Mouse (Mus musculus) limb, embryonic 13.5 days (tissue): ENCODE data around the gene Gxylt2. TPM values are rescaled to one million over a fixed set of nuclear protein-coding genes. Genes with fewer than 3 reads are reported as not detected.

Experiments
- ATAC-seq: fragments of 200-750 bp; cut with Nextera tagmentation; 2 replicates; pipeline ENCODE4 v1.8.0; 2017; ENCODE audit warnings: low read depth, moderate number of reproducible peaks, moderate TSS enrichment; ENCODE audit not compliant: low FRiP score
- H3K27ac ChIP-seq: fragments of 300-500 bp; sonication (generic); 2 replicates; pipeline ENCODE4 v1.5.1; 2015; ENCODE audit warnings: inconsistent platforms, mild to moderate bottlenecking, moderate library complexity
- H3K27me3 ChIP-seq: fragments of 300-500 bp; sonication (generic); 2 replicates; pipeline ENCODE4 v1.6.1; 2015; ENCODE audit warnings: mild to moderate bottlenecking, inconsistent platforms
- H3K36me3 ChIP-seq: fragments of 300-500 bp; sonication (generic); 2 replicates; pipeline ENCODE4 v1.6.1; 2015; ENCODE audit warnings: inconsistent platforms, mild to moderate bottlenecking, moderate library complexity
- H3K4me1 ChIP-seq: fragments of 300-500 bp; sonication (generic); 2 replicates; pipeline ENCODE4 v1.6.1; 2015; ENCODE audit warnings: inconsistent platforms
- H3K4me2 ChIP-seq: fragments of 300-500 bp; sonication (generic); replicated peaks from 2 replicates; pipeline ENCODE4 v1.6.1; 2015; ENCODE audit warnings: inconsistent platforms, mild to moderate bottlenecking, moderate library complexity
- H3K4me3 ChIP-seq: fragments of 300-500 bp; sonication (generic); 2 replicates; pipeline ENCODE4 v1.5.1; 2015; ENCODE audit warnings: moderate library complexity, mild to moderate bottlenecking, inconsistent platforms
- H3K9ac ChIP-seq: fragments of 300-500 bp; sonication (generic); 2 replicates; pipeline ENCODE4 v1.6.1; 2015; ENCODE audit warnings: mild to moderate bottlenecking, inconsistent platforms
- H3K9me3 ChIP-seq: fragments of 300-500 bp; sonication (generic); 2 replicates; pipeline ENCODE4 v1.6.1; 2016; ENCODE audit warnings: inconsistent platforms
- WGBS: fragments of 180-500 bp; shearing (Covaris S2); methylation state at CpG from one replicate; pipeline ENCODE4 v1.1.7; 2015; 5-methylcytosine and 5-hydroxymethylcytosine counted together
- polyA plus RNA-seq: library from polyadenylated mRNA; unstranded; fragments of >200 nt; fragmentation: Nextera tagmentation; extraction: Ambion mirVana; gene quantifications from 2 replicates; pipeline ENCODE4 v1.2.1, GENCODE M21; 2015

Gene Gxylt2
- polyA plus RNA-seq, 1 experiment from 2014 or later: 23.5 TPM

- ATAC-seq: no peak
- H3K4me2 ChIP-seq: no peak overlapping the region
- H3K9me3 ChIP-seq: no peaks in the 10 kb centered on the region
- H3K9ac ChIP-seq: no peak overlapping the region
- H3K4me3 ChIP-seq: no peak overlapping the region
- H3K4me1 ChIP-seq: peaks cover 19% of the 10 kb centered on the region
- H3K27ac ChIP-seq: 0 out of 2 replicates have a peak overlapping the region, but pooled peaks have one; percentile 10
- H3K27me3 ChIP-seq: no peaks in the 10 kb centered on the region
- WGBS: 7% methylated on average over 4 of the region's 4 CpGs
- peaks cover 22% of the 10 kb centered on the region for H3K36me3 ChIP-seq
Measured at GRCm38 (mm10) chr6:100780421-100780820, 75.9 kb downstream of the Gxylt2 start.

GRCm38 (mm10) chr6:100781644-100782043 lies 77.1 kb downstream of the Gxylt2 start:
- no peak overlapping the region for H3K27ac ChIP-seq
- no peak overlapping the region for H3K9ac ChIP-seq
- H3K36me3 ChIP-seq: peaks cover 35% of the 10 kb centered on the region
- ATAC-seq: no peak
- 78% methylated on average over 6 of the region's 6 CpGs for WGBS
- H3K4me2 ChIP-seq: no peak overlapping the region
- no peak overlapping the region for H3K4me3 ChIP-seq
- H3K9me3 ChIP-seq: no peaks in the 10 kb centered on the region
- peaks cover 12% of the 10 kb centered on the region for H3K4me1 ChIP-seq
- no peaks in the 10 kb centered on the region for H3K27me3 ChIP-seq

GRCm38 (mm10) chr6:100787726-100788125 lies 83.2 kb downstream of the Gxylt2 start:
- no peak for ATAC-seq
- no peaks in the 10 kb centered on the region for H3K27me3 ChIP-seq
- peaks cover 7% of the 10 kb centered on the region; the same call in 1 of the 2 replicates for H3K4me1 ChIP-seq
- H3K36me3 ChIP-seq: peaks cover 83% of the 10 kb centered on the region
- H3K9ac ChIP-seq: no peak overlapping the region
- no peak overlapping the region for H3K27ac ChIP-seq
- no peak overlapping the region for H3K4me2 ChIP-seq
- H3K9me3 ChIP-seq: no peaks in the 10 kb centered on the region
- 91% methylated on average over 1 of the region's 1 CpGs for WGBS
- H3K4me3 ChIP-seq: no peak overlapping the region

- Histone ChIP-seq H3K27me3 (no peaks in the 10 kb centered on the region), H3K9me3 (no peaks in the 10 kb centered on the region), H3K4me1 (peaks cover 10% of the 10 kb centered on the region; the same call in 1 of the 2 replicates), H3K36me3 (peaks cover 68% of the 10 kb centered on the region), H3K4me3 (no peak overlapping the region), H3K4me2 (no peak overlapping the region), H3K9ac (no peak overlapping the region), H3K27ac (no peak overlapping the region)
- 85% methylated on average over 1 of the region's 1 CpGs for WGBS
- no peak for ATAC-seq
Measured at GRCm38 (mm10) chr6:100789161-100789560, 84.6 kb downstream of the Gxylt2 start.

GRCm38 (mm10) chr6:100792055-100792659 lies 87.6 kb downstream of the Gxylt2 start:
- 59% methylated on average over 3 of the region's 3 CpGs for WGBS
- no peak for ATAC-seq

GRCm38 (mm10) chr6:100792973-100793769 lies 88.6 kb downstream of the Gxylt2 start:
- peaks cover 48% of the 10 kb centered on the region for H3K36me3 ChIP-seq
- no peaks in the 10 kb centered on the region for H3K9me3 ChIP-seq
- no peak overlapping the region for H3K4me3 ChIP-seq
- H3K9ac ChIP-seq: no peak overlapping the region
- no peak overlapping the region for H3K4me2 ChIP-seq
- ATAC-seq: no peak
- H3K27me3 ChIP-seq: no peaks in the 10 kb centered on the region
- H3K27ac ChIP-seq: no peak overlapping the region
- peaks cover 29% of the 10 kb centered on the region for H3K4me1 ChIP-seq
- 71% methylated on average over 14 of the region's 14 CpGs for WGBS

More at GRCm38 (mm10) chr6:100792055-100792659, 87.6 kb downstream of the Gxylt2 start:
- Histone ChIP-seq H3K27me3 (no peaks in the 10 kb centered on the region), H3K4me1 (peaks cover 29% of the 10 kb centered on the region), H3K4me2 (no peak overlapping the region), H3K4me3 (no peak overlapping the region), H3K9ac (no peak overlapping the region), H3K36me3 (peaks cover 46% of the 10 kb centered on the region), H3K27ac (no peak overlapping the region), H3K9me3 (no peaks in the 10 kb centered on the region)

GRCm38 (mm10) chr6:100795797-100796196 lies 91.3 kb downstream of the Gxylt2 start:
- Histone ChIP-seq H3K4me1 (peaks cover 40% of the 10 kb centered on the region), H3K9ac (no peak overlapping the region), H3K9me3 (no peaks in the 10 kb centered on the region), H3K27ac (0 out of 2 replicates have a peak overlapping the region, but pooled peaks have one; percentile 39), H3K27me3 (no peaks in the 10 kb centered on the region), H3K4me3 (no peak overlapping the region), H3K4me2 (0 out of 2 replicates have a peak overlapping the region, but pooled peaks have one; percentile 9), H3K36me3 (peaks cover 45% of the 10 kb centered on the region)
- ATAC-seq: no peak
- 23% methylated on average over 6 of the region's 6 CpGs for whole genome bisulfite sequencing

GRCm38 (mm10) chr6:100799290-100799689 lies 94.8 kb downstream of the Gxylt2 start:
- no peak overlapping the region for H3K27ac ChIP-seq
- no peaks in the 10 kb centered on the region for H3K9me3 ChIP-seq
- H3K4me3 ChIP-seq: no peak overlapping the region
- no peak overlapping the region for H3K4me2 ChIP-seq
- no peak overlapping the region for H3K9ac ChIP-seq
- H3K27me3 ChIP-seq: no peaks in the 10 kb centered on the region
- peaks cover 38% of the 10 kb centered on the region for H3K4me1 ChIP-seq
- WGBS: 75% methylated on average over 6 of the region's 6 CpGs
- peaks cover 34% of the 10 kb centered on the region for H3K36me3 ChIP-seq
- ATAC-seq: peak; percentile 49; the same call in 1 of the 2 replicates

GRCm38 (mm10) chr6:100799766-100800165 lies 95.2 kb downstream of the Gxylt2 start:
- Histone ChIP-seq H3K9ac (no peak overlapping the region), H3K4me2 (no peak overlapping the region), H3K27me3 (no peaks in the 10 kb centered on the region), H3K27ac (no peak overlapping the region), H3K9me3 (no peaks in the 10 kb centered on the region), H3K4me1 (peaks cover 38% of the 10 kb centered on the region), H3K36me3 (peaks cover 34% of the 10 kb centered on the region), H3K4me3 (no peak overlapping the region)
- 90% methylated on average over 4 of the region's 4 CpGs for WGBS
- no peak for ATAC-seq

- WGBS: 70% methylated on average over 10 of the region's 10 CpGs
- peaks cover 32% of the 10 kb centered on the region for H3K4me1 ChIP-seq
- ATAC-seq: no peak
- no peak overlapping the region for H3K4me3 ChIP-seq
- no peaks in the 10 kb centered on the region for H3K9me3 ChIP-seq
- no peaks in the 10 kb centered on the region for H3K27me3 ChIP-seq
- H3K36me3 ChIP-seq: peaks cover 34% of the 10 kb centered on the region
- no peak overlapping the region for H3K27ac ChIP-seq
- no peak overlapping the region for H3K9ac ChIP-seq
- no peak overlapping the region for H3K4me2 ChIP-seq
Measured at GRCm38 (mm10) chr6:100800497-100800955, 96.0 kb downstream of the Gxylt2 start.

- Histone ChIP-seq H3K4me1 (peaks cover 20% of the 10 kb centered on the region), H3K36me3 (peaks cover 35% of the 10 kb centered on the region), H3K4me2 (no peak overlapping the region), H3K9me3 (no peaks in the 10 kb centered on the region), H3K9ac (no peak overlapping the region), H3K27ac (no peak overlapping the region), H3K27me3 (no peaks in the 10 kb centered on the region), H3K4me3 (no peak overlapping the region)
- ATAC-seq: peak; percentile 57; the same call in 1 of the 2 replicates
- 47% methylated on average over 13 of the region's 13 CpGs for WGBS
Measured at GRCm38 (mm10) chr6:100802381-100803083, 98.0 kb downstream of the Gxylt2 start.

- no peaks in the 10 kb centered on the region for H3K27me3 ChIP-seq
- no peak for ATAC-seq
- no peak overlapping the region for H3K4me2 ChIP-seq
- H3K9ac ChIP-seq: no peak overlapping the region
- H3K4me3 ChIP-seq: no peak overlapping the region
- WGBS: 78% methylated on average over 3 of the region's 3 CpGs
- no peaks in the 10 kb centered on the region for H3K9me3 ChIP-seq
- H3K36me3 ChIP-seq: peaks cover 28% of the 10 kb centered on the region
- H3K27ac ChIP-seq: no peak overlapping the region
- H3K4me1 ChIP-seq: peaks cover 20% of the 10 kb centered on the region
Measured at GRCm38 (mm10) chr6:100803250-100803649, 98.7 kb downstream of the Gxylt2 start.
